Mouse (Mus musculus): ENCODE measurements around the gene Dnm3. TPM values are rescaled to one million over a fixed set of nuclear protein-coding genes. Genes with fewer than 3 reads are reported as not detected.

The Dnm3 gene
- total and polyA plus RNA-seq, 2 experiments from 2014 or later, result 56.3 to 64.7 TPM

DNA sequence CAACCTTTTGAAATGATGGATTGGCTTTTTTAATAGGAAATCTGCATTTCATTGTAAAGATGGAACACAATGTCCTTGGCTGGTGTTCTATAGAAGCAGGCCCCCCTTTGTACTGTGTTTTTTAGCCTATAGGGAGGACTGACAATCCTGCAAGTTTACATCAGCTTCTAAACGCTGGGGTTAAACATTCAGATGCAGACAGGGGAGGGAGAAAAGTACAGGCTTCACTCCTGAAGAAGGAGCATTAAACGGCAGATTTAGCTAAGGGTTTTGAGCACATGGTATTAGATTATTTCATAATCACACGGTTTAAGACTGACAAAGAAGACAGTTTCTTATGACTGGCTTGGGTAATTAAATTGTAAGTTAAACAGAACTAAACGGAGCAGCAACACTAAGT, 341.5 kb downstream of the Dnm3 start:
- Histone ChIP-seq H3K9me3 (ENCODE audit: low read length) (no peaks in the 10 kb centered on the region), H3K4me1 (ENCODE audit: insufficient read depth, low read length) (no peaks in the 10 kb centered on the region), H3K27ac (0 out of 2 replicates have a peak overlapping the region, but pooled peaks have one; percentile 15), H3K36me3 (ENCODE audit: insufficient read depth, low read length) (no peaks in the 10 kb centered on the region; the same call in 1 of the 2 replicates), H3K9ac (replicated peaks; ENCODE audit: low read length) (no peak overlapping the region), H3K27me3 (ENCODE audit: insufficient read depth, low read length) (no peaks in the 10 kb centered on the region), H3K4me3 (ENCODE audit: low read length) (no peak overlapping the region), H3K4me2 (ENCODE audit: low read depth, low read length) (no peak overlapping the region)
- 26% methylated on average over 4 of the region's 4 CpGs for WGBS
- DNase-seq (ENCODE audit: low spot score) (no peak), ATAC-seq (no peak)
- TF ChIP-seq CTCF (IDR thresholded peaks at IDR 0.05; ENCODE audit: low read depth), result no peak

DNA sequence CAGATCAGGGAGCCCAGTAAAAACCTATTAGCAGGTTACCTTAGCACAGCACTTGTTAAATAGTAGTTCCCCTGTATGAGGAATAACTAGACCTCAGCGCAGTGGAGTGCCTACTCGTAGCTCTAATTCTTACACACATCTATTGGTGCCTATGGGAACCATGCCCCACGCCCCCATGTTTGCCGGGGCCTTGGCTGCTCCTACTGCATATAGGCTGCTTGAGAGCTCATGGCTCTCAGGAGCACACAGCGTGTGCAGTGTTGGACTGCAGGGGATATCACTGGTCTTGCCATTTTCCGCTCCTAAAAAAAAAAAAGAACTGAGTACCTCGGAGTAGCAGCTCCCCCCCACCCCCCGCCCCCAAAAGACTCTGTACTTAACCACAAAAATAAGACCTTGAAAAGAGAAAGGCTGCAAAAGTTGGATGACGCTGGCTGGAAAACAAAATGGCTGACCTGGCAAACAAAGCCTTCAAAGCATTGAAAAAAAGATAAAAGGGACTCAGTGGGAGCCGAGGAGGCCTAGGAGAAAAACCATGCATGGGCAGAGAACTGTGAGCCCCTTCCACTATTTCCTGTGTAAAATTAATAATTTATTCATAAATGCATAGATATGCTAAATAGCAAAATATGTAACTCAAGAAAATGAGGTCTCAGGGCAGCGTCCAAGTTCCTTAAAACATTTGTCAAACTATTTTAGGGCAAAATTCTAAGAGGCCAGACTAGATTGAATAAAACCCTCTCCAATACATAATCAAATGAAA, 342.2 kb downstream of the Dnm3 start:
- Histone ChIP-seq H3K4me2 (ENCODE audit: low read depth, low read length) (no peak overlapping the region), H3K9ac (replicated peaks; ENCODE audit: low read length) (no peak overlapping the region), H3K36me3 (ENCODE audit: insufficient read depth, low read length) (no peaks in the 10 kb centered on the region; the same call in 1 of the 2 replicates), H3K4me3 (ENCODE audit: low read length) (no peak overlapping the region), H3K27me3 (ENCODE audit: insufficient read depth, low read length) (no peaks in the 10 kb centered on the region), H3K4me1 (ENCODE audit: insufficient read depth, low read length) (no peaks in the 10 kb centered on the region), H3K9me3 (ENCODE audit: low read length) (no peaks in the 10 kb centered on the region), H3K27ac (no peak overlapping the region)
- WGBS, result 43% methylated on average over 11 of the region's 11 CpGs
- DNase-seq (ENCODE audit: low spot score), result peak; percentile 7
- no peak for TF ChIP-seq CTCF (IDR thresholded peaks at IDR 0.05; ENCODE audit: low read depth)
- peak; percentile 40; the same call in 1 of the 2 replicates for ATAC-seq

DNA sequence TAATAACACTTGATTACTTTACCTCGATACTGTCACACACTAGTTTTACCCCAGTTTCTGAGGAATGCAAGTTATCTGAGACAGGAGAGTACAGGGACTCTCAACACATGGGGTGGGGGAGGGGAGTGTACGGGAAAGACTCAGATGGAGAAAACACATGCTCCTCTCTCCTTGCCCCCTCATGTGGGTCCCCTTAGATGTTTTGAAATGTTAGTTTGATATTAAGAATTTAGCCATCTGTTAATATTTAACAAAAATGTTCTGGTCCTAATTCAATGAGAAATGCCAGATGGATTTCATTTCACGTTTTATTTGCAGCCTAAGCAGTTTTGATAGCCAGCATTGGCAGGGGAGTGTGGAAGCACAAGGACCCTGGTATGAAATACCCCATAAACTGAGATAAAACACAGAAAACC, 343.2 kb downstream of the Dnm3 start:
- Histone ChIP-seq H3K9me3 (ENCODE audit: low read length) (no peaks in the 10 kb centered on the region), H3K36me3 (ENCODE audit: insufficient read depth, low read length) (no peaks in the 10 kb centered on the region; the same call in 1 of the 2 replicates), H3K4me3 (ENCODE audit: low read length) (no peak overlapping the region), H3K4me2 (ENCODE audit: low read depth, low read length) (no peak overlapping the region), H3K27me3 (ENCODE audit: insufficient read depth, low read length) (no peaks in the 10 kb centered on the region), H3K4me1 (ENCODE audit: insufficient read depth, low read length) (no peaks in the 10 kb centered on the region), H3K9ac (replicated peaks; ENCODE audit: low read length) (no peak overlapping the region), H3K27ac (no peak overlapping the region)
- ATAC-seq, result no peak
- no peak for DNase-seq (ENCODE audit: low spot score)
- TF ChIP-seq CTCF (IDR thresholded peaks at IDR 0.05; ENCODE audit: low read depth), result no peak
- WGBS, result 73% methylated on average over 3 of the region's 3 CpGs

DNA sequence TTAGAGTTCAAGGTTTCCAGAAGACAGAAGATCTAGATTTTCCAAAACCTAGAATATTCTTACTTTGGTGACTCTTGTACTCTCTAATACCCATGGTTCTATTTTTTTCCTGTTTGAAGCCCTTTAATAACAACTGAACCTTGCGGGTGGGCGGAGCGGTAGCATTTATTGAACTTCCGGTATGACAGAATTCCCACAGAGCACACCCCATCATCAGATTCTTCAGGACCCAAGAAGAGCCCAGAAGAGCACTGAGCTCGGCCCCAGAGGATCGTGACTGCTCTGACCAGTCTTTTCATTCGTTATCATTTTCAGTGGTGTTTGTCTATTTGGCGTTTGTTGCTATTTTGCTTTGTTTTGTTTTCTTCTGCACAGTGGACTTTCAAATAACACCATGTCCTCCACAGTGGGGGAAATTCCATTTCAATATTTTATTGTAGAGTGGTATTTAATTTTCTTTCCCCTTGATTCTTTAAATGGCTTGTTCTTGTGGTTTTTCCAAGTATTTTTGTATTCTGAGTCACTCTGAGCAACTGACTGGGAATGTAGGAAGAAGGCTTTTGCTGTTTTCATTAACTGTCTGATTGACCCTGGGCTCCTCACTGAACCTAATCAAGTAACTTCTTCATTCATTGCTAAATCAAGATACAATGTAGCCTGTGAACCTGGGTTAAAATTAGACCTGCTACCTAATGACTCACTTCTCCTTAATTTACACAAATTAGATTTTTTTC, 344.8 kb downstream of the Dnm3 start:
- Histone ChIP-seq H3K4me3 (ENCODE audit: low read length) (no peak overlapping the region), H3K27me3 (ENCODE audit: insufficient read depth, low read length) (no peaks in the 10 kb centered on the region), H3K9ac (replicated peaks; ENCODE audit: low read length) (no peak overlapping the region), H3K36me3 (ENCODE audit: insufficient read depth, low read length) (no peaks in the 10 kb centered on the region; the same call in 1 of the 2 replicates), H3K4me1 (ENCODE audit: insufficient read depth, low read length) (no peaks in the 10 kb centered on the region), H3K9me3 (ENCODE audit: low read length) (no peaks in the 10 kb centered on the region), H3K4me2 (ENCODE audit: low read depth, low read length) (no peak overlapping the region), H3K27ac (no peak overlapping the region)
- WGBS, result 89% methylated on average over 8 of the region's 8 CpGs
- DNase-seq (ENCODE audit: low spot score) (no peak), ATAC-seq (no peak)
- TF ChIP-seq CTCF (IDR thresholded peaks at IDR 0.05; ENCODE audit: low read depth), result no peak

DNA sequence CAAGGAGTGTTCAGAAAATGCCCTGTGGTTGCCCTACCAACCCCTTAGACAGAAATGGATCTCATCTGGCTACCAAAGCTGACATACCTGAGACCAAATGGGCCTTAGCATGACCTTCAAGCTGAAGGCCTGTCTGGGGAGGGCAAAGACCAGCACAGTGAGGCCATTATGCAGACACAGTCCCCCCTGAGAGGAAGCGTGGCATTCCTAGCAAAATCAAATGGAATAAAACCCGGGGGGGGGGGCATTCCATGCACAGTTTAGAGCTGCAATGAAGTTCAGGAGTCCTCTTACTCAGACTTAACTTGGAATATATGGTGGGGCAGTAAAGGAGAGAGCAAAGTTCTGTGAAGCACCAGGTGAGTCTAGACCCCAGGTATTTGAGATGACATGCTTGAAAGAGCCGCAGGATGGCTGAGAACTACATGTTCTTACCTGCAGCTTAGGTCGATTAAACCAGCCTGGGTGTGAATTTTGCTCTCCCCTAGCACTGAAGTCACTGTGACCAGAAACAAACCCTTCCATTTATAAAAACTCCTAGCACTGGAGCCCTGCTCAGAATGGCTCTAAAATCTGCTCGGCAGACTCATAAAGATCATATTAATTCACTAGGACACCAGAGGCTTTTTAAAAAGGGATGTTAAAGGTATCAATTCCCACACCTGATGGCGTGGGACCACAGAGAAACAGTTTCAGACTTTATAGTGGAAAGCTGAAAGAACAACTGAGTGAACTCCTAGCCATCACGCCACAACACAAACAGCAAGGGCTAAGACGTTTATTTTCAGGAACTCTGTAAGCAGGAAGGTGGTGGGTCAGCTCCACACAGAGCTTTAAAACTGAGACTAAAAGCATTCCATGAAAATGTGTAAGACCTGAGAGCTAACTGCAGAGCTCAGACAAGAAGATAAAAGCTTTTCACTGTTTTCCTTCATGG, 350.7 kb downstream of the Dnm3 start:
- Histone ChIP-seq H3K27me3 (ENCODE audit: insufficient read depth, low read length) (no peaks in the 10 kb centered on the region), H3K36me3 (ENCODE audit: insufficient read depth, low read length) (no peaks in the 10 kb centered on the region), H3K9me3 (ENCODE audit: low read length) (no peaks in the 10 kb centered on the region), H3K4me1 (ENCODE audit: insufficient read depth, low read length) (no peaks in the 10 kb centered on the region), H3K4me2 (ENCODE audit: low read depth, low read length) (no peak overlapping the region), H3K27ac (no peak overlapping the region), H3K9ac (replicated peaks; ENCODE audit: low read length) (no peak overlapping the region), H3K4me3 (ENCODE audit: low read length) (no peak overlapping the region)
- 70% methylated on average over 8 of the region's 8 CpGs for WGBS
- TF ChIP-seq CTCF (IDR thresholded peaks at IDR 0.05; ENCODE audit: low read depth), result no peak
- DNase-seq (ENCODE audit: low spot score) (no peak), ATAC-seq (no peak)

DNA sequence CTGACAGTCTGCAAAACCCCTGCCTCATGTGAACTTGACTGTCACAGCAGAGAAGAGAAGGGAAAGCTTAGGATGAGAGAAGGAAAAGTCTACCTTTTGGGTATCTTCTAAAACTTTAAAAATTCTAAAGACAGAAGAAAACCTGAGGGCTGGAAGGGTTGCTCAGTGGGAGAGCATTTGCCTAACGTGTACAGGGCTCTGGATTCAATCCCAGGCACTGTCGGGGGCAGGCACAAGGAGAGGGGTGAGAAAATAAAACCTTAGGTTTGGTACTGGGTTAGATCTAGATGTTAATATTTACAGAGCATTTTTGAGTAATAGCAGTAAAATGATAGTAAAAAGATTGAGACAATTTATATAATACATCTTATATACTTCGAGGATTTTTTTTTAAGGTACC, 353.4 kb downstream of the Dnm3 start:
- Histone ChIP-seq H3K27ac (no peak overlapping the region), H3K4me1 (ENCODE audit: insufficient read depth, low read length) (no peaks in the 10 kb centered on the region), H3K9me3 (ENCODE audit: low read length) (no peaks in the 10 kb centered on the region), H3K36me3 (ENCODE audit: insufficient read depth, low read length) (no peaks in the 10 kb centered on the region), H3K4me2 (ENCODE audit: low read depth, low read length) (no peak overlapping the region), H3K4me3 (ENCODE audit: low read length) (no peak overlapping the region), H3K27me3 (ENCODE audit: insufficient read depth, low read length) (no peaks in the 10 kb centered on the region), H3K9ac (replicated peaks; ENCODE audit: low read length) (no peak overlapping the region)
- DNase-seq (ENCODE audit: low spot score) (no peak), ATAC-seq (no peak)
- 60% methylated on average over 3 of the region's 3 CpGs for WGBS
- TF ChIP-seq CTCF (IDR thresholded peaks at IDR 0.05; ENCODE audit: low read depth), result no peak
